Mouse (Mus musculus) left cerebral cortex, postnatal 14 days (tissue): ENCODE measurements around the gene Pnmal2. TPM values are rescaled to one million over a fixed set of nuclear protein-coding genes. Genes with fewer than 3 reads are reported as not detected.

Experiments
- DNase-seq, 2 experiments: peaks; one replicate each; pipeline ENCODE4 v3.0.0; 2021 to 2022; ENCODE audit warnings: low spot score in 2 of 2, mixed read lengths in 1 of 2
- intact Hi-C: fragments of 180-260 bp; cut with DNase I; formaldehyde crosslinking; loops from one replicate; pipeline ENCODE4 v1.15.1; 2025
- total RNA-seq, 2 experiments: library from RNA; stranded (reverse); gene quantifications; 2 replicates each; pipeline ENCODE4 v1.2.3; 2021

The Pnmal2 gene
- total RNA-seq, 2 experiments from 2014 or later = 215 to 249 TPM

DNA sequence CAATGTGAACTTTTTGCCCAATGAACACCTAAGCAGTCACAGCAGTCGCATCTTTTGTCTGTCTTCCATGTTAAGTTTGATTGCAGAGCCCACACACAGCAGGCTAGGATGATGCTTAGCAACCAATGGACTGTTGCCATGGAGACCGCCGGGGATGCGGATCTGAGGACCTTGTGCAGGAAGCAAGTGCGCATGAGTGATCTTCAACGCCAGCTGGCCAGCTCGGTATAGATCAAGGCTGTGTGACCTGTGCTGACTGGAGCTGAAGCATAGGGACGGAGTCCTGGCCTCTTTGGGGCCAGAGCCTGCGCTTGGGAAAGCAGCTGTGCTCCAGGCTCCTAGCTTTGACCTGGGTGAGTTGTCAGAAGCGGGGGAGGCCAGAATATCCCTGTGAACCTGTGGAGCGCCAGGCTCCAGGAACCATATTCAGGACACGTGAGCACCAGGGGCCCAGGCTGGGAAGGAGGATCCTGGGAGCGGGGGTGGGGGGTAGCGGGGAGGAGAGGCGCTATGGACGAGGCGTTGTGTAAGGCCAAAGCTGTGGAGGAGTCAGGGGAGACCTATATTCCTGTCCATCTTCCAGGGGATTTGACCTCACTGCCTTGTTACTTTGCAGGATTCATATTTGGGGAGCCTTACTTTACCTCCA lies 15.2 kb downstream of the Pnmal2 start, which contains the start of gene Pnmal1:
Gene Pnmal1, plus strand, starts transcription at position 141 of the 649 bp plus-strand sequence.
- intact Hi-C loops = no loop called here
- peak; percentile 96 to 97 for DNase-seq

DNA sequence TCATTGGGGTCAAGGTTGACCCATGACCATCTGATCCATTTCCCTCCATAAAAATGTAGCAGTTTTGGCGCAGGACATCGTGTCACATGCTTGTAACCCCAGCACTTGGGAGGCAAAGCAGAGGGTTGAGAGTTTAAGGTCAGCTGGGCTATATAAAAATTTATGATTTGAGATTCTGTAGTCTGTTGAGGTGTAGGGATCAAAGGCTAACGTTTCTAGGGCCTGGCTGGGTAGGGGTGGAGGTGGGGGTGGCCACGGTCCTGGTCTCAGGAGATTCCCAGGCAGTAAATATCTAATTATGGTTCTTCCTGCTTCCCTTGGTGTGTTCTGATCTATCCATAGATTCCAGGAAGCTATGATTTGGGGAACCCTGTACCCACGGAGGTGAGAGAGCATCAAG lies 17.2 kb downstream of the Pnmal2 start:
- intact Hi-C loops = no loop called here
- DNase-seq = no peak

DNA sequence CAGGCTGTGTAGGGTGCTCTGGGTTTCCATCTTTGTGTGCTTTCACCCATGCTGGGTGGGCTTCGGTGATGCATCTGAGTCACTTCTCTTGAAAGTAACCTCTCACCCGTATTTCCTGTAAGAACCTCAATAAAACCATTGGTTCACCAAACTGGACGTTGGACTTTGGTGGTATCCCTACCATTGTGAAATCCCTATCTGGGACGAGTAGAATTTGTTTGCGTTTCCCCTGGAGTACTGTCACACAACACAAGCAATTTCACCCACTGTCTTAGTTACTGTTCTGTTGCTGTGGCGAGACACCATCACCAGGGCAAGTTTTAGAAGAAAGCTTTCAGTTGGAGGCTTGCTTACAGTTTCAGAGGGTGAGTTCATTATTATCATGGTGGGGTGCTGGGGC lies 23.9 kb downstream of the Pnmal2 start:
- intact Hi-C loops = no loop called here
- no peak for DNase-seq

DNA sequence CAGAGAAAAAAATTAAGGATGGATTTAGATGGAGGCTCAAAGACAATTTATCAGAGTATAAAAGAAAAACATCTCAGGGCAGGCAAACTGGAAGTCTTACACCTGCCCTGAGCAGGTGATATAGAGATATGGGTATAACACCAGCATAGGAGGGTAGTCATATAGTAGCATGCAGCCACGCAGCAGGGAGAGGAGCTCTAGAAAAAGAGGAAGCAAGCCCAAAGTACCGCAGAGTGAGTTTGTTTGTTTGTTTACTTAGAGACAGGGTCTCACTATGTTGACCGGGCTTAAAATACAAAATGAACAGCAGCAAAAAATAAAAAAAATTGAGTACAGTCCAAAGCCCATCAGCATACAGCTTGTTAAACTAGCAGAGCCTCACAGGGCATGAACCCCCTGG lies 26.7 kb downstream of the Pnmal2 start:
- intact Hi-C loops = no loop called here
- no peak for DNase-seq

DNA sequence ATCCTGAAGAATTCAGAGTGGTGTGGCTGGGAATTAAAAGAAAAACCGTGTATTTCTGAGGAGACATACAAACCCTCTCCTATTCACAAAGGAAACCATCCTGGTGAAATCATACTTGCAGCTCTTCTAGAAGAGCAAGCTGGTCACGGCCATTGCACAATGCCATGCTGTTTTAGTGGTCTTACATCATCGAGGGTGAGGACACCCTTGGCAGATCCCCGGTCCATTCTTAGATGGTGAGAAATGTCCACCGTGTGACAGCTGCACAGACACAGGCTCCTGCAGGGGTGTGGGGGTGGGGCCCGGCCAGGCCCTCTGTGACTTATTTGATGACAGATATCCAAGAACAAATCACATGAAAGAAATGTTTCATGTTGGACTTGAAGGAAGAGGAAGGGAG lies 29.5 kb downstream of the Pnmal2 start:
- intact Hi-C loops = no loop called here
- DNase-seq = no peak

DNA sequence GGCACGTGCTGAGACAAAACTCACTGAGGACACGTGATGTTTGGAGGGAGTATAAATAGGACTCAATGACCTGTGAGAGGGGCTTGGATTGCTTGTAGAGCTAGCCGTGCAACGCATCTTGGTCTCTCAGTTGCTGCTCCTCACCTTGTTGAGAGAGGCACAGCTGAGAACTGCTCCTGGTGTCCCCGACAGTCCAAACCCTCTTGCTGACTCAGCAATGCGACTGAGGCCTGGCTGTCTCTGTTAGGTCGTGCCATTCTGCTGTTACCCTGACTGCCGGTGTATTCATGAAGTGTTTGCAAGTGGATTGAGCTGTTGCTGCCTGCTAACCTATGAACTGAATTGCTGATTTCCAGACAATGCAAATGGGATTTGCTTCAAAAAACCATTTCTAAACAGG lies 31.8 kb downstream of the Pnmal2 start:
- no peak for DNase-seq
- intact Hi-C loops = no loop called here

DNA sequence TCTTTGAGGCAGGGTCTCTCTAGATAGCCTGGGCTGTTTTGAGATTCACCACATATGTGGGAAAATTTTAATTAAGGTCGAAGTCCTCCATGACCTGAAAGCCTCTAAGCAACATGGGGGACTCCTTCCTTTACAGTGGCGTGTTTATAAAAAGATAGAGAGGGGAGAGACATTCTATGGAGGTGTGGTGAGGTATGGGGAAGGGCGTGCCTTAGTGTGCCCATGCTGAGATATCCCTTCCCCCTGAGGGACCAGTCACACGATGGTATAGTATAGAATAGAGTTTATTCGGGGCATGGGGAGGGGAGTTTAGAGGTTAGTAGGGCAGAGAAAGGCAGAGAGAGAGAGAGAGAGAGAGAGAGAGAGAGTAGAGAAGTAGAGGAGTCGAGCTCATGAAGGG lies 33.7 kb downstream of the Pnmal2 start:
- intact Hi-C loops = no loop called here
- no peak for DNase-seq

DNA sequence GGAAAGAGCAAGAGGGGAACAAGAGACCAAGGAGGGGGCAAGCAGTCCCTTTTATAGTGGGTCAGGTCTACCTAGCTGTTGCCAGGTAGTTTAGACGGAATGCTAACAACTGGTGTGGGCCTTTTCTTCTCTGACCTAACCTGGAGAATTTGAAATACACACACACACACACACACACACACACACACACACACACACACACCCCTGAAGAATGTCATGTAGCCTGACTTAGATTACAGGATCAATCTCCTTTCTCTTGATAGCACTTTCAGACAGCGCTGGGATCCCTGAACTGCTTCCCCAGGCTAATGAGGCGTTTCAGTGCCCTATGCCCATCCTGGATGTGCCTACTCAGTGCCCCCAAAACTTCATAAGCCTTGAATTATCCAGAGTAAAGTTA lies 34.1 kb downstream of the Pnmal2 start:
- DNase-seq = no peak
- intact Hi-C loops = no loop called here

DNA sequence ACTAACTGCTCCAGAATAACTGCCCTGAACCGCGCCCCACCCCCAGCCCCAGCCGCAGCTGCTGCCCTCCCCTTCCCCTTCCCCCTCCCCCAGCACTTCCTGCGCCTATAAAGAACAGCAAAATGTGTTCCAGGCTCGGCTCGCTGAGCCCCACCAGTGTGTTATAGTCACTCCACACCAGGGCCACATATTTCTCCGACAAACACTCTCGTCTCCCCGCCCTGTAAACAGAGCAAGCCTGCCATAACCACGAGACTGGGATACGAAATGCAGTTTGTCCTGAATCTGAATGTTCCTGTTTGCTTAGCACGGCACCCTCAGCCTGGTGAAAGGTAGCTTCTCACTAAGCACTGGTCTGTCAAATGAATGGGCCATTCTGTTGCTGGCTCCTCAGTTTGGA lies 35.9 kb downstream of the Pnmal2 start:
- intact Hi-C loops = no loop called here
- DNase-seq = no peak

DNA sequence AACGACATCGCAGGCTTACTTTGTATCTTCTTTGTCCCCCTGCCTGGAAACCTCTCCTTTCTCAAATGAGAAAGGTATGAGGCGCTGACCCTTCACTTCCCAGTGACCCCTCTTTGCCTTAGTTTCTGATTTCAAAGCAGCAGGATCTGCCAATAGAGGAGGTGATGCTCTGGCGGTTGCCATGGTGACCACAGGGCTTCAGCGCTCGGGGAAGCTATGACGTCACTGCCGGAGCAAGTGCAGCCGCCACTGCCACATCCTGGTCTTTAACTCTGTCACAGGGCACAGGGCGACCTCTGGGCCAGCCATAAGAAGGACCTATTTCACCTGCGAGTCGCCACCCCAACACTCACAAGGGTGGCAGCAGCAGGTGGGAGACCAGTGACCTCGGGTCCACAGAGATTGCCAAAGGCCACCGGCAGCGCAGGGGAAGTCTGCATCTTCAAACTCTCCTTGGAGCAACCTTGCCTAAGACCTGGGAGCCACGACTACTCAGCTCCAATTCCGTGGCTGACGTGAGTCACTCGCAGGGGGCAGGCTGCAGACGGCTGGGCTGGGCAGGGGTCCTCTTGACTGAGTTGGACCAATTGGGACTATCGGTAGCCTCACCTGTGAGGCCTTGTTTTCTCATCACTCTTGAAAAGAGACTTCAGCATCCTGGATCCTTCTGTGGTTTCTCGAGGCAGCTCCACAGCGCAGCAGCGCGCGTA lies 38.5 kb downstream of the Pnmal2 start, which contains the start of gene Gm42372:
Gene Gm42372, plus strand, starts transcription at position 228 of the 710 bp plus-strand sequence.
- intact Hi-C loops = no loop called here
- DNase-seq = peak; percentile 92 to 93

DNA sequence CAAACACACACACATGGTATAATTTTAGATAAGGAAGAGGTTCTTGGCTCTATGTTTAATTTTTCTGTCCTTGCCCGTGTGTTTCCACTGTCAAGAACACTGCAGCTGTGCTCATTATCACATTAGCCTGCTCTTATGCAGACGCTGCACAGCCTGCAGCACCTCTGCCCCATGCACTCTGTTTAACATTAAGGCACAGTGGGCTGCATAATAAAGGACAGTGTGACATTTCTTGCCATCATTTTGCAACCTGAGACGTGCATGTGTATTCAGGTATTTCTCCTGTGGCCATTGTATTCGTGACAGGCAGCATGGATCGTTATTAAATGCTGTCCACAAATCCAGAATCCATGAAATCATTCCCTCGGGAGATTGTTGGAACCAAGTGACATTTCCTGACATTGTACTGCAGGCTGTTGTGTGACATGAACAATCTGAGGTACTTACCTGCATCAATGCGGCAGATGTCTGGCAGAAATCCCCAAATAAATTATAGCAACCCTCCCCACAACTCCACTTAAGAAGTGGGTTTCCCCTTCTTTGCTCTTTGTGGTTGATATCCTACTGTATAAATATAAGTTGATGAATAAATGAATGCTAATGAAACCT lies 43.2 kb downstream of the Pnmal2 start:
- DNase-seq = no peak
- intact Hi-C loops = no loop called here

DNA sequence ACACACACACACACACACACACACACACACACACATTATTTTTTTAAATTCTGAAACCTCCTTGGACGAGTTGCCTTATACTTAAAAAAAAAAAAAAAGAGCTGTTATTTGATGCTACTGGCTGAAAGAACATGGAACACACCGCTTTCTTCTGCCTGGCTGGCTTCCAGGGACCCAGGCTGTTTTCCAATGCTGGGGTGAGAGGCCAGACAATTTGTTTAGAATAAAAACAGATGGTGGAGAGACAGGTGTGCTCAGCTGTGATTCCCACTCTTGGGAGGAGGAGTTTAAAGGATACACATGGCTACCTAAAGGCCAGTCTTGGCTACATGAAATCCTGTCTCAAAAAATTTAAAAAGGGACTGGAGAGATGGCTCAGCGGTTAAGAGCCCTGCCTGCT lies 43.9 kb downstream of the Pnmal2 start:
- DNase-seq = no peak

DNA sequence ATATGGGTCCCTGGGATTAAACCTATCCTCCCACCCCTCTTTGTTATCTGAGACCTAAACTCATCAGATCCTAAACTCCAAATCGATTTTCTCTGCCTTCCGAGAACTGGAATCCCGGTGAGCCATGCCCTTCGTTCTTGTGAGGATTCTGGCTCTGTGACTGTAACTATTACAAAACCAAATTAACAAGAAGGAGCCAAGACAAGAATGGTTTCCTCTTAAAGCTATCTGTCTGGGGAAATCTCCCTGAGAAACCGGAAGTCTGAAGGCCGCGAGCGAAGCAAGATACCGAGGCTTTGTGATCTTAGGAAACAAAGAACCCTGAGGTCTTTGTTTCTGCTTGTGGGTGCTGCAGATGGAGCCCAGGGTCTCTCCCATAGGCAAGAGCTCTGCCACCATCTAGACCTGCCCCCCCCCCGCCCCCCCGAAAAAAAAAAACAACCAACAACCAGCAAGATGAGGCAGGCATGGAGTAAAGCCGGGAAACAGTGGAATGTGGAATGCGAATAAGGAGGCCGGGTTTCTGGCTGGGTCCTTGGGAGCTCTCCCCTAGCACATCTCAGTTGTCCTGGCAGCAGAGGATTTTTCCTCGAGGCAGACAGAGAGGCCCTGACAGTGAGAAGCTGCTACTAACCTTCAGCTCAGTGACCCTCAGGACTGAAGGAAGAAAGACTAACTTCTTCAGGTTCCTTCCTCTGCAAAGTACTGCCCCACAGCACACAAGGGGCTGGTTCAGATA lies 45.7 kb downstream of the Pnmal2 start:
- no peak for DNase-seq
- intact Hi-C loops = no loop called here

More for the DNA sequence above, 43.9 kb downstream of the Pnmal2 start:
- intact Hi-C loops = no loop called here

DNA sequence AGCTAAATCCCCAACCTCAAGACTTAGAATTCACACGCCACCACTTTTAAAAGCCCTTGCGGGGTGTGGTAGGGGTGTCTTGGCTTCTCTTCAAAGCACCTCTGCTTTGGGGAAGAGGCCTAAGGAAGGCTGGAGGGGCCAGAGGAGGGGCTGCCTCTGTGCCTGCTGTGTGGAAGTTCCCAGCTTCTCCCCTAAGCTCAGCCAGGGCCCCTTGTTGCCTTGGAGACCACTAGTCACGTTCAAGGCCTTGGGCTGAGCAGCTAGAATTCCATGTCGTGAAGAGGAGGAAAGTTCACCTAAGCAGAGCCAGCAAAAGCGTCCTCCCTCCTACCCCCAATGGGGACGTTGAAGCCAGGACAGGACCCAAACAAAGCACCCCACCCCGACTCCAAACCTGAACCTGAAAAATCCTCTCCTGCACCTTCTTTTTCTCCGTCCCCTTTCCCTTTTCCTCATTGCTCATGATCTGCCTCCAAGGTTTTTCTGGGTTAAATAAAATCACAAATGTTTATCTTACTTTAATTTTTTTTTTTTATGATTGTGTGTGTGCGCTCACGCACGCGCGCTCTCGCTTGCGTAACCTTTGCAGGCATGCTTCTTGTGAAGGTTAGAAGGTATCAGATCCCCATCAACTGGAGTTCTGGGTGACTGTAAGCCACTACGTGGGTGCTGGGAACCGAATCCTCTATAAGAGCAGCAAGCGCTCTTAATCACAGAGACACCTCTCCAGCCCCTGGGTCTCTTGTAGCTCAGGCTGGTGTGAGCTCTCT lies 47.4 kb downstream of the Pnmal2 start:
- DNase-seq = no peak
- intact Hi-C loops = no loop called here

DNA sequence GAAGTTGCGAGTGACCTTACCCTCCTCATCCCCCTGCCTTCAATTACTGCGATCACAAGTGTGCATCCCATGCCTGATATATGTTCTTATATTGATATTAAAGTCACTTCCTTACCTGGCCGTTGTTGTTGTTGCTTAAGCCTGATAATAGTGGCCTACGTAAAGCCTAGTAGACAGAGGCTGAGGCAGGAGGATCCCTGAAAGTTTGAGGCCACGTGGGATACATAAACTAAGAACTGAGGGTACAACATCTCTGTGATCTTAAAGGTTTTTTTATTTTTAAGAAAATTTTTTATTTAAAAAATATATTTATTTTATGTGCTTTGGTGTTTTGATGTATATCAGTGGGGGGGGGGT lies 47.9 kb downstream of the Pnmal2 start, which contains the start of gene Ccdc8:
Gene Ccdc8, plus strand, starts transcription at position 258 of the 357 bp plus-strand sequence.
- intact Hi-C loops = no loop called here
- DNase-seq = no peak

DNA sequence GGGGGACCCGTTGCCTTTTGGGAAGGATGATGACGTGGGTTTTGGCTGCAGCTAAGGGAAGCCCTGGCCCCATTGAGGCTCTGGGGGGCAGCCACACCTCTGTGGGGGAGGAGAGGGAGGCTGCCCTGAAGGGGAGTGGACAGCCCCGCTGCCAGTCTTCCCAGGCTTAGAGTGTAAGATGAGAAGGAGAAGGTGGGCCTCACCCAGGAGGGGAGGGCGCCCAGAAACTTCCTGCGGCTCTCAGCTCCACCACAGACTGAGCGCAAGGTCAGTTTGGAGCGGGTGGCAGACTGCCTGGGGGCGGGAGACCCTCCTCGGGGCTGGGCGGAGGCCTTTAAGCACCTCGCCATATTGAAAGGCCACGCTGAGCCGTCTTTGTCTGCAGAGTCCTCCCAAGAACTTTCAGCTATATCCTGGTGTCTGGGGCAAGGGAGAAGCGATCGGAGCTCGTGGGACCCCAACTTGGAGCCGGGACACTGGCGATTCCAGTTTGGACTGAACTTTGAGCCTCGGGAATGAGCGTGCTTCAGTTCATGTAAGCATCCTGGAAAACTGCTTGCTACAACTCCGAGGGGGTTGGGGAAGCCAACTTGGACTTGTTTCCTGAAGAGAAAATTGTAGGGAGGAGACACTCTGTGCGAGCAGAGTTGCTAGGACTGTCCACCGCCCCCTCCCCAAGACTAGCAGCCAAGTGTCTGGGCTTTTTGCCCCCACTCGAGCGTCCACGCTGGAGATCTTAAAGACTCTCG lies 49.3 kb downstream of the Pnmal2 start:
- intact Hi-C loops = no loop called here
- DNase-seq = peak in 1 of 2 experiments; percentile 45

DNA sequence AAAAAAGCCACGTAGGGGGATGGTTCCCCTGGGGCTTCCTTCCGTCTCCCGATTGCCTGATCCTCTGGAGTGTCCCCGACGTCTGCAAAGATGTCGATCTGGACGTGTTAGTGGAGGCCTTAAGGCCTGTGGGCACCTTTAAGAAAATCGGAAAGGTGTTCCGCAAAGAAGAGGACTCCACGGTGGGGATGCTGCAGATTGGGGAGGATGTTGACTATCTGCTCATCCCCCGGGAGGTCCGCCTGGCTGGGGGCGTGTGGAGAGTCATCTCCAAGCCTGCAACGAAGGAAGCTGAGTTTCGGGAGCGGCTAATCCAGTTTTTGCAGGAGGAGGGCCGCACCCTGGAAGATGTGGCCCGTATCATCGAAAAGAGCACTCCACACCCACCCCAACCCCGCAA lies 49.9 kb downstream of the Pnmal2 start:
- no peak for DNase-seq
- intact Hi-C loops = no loop called here

DNA sequence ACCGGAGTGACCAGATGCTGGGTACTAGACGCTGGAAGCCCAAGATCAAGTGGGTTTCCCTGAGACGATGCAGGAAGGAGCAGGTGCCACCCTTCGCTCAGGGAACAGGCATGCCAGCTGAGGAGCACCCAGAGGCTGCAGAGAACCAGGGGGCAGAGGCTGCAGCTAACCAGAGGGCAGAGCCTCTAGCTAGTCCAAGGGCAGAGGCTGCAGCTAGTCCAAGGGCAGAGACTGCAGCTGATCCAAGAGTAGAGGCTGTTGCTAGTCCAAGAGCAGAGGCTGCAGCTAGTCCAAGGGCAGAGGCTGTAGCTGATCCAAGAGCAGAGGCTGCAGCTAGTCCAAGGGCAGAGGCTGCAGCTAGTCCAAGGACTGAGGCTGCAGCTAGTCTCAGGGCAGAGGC lies 50.9 kb downstream of the Pnmal2 start:
- intact Hi-C loops = no loop called here

More for the DNA sequence above, 50.9 kb downstream of the Pnmal2 start:
- no peak for DNase-seq
